22 mouse cellular contexts compared by ENCODE assay signal in genomic region chr17:81102866-81103265, GRCm38 (mm10). TPM values are rescaled to one million over a fixed set of nuclear protein-coding genes. Genes with fewer than 3 reads are reported as not detected.
DNase-seq lines count a peak whose midpoint lies in the region; ATAC-seq lines count a peak whose summit lies in the region.
"Had no signal": no experiment of that assay in that cellular context is flagged by ENCODE, and none has a peak within 500 bp of the region (broad histone marks: within the 10 kb centered on the region; RNA-seq: fewer than 3 reads in every experiment).

No protein-coding gene starts in this region.

- no peak for DNase-seq in frontal cortex, postnatal 10 days (ENCODE audit: low spot score in 2 of 2)
- DNase-seq in layer of hippocampus, adult 9-11 months: peak; percentile 33
- DNase-seq in layer of hippocampus, postnatal 10 days (ENCODE audit: low spot score in 2 of 2): no peak
- peak; percentile 18 to 68 for DNase-seq in left cerebral cortex, postnatal 25 days (ENCODE audit: low spot score in 2 of 2)
- DNase-seq in liver: no peak
- DNase-seq in gastrocnemius, postnatal 4 days (ENCODE audit: low spot score in 2 of 2): no peak
- DNase-seq: adrenal gland, postnatal 10 days; cerebellum, adult 2 months; cerebellum, postnatal 25 days; embryo, embryonic 11 days; gastrocnemius, adult 2 months; heart, postnatal 36 days; kidney, postnatal 4 days; liver, postnatal 0 days; thymus, postnatal 25 days had no signal

- intact Hi-C loops in left cerebral cortex, postnatal 25 days (cut with DNase I): no loop called here

- peak; percentile 93 for ATAC-seq in frontal cortex, adult (ENCODE audit: low TSS enrichment)
- peak; percentile 46 for ATAC-seq in common myeloid progenitor, adult 5-6 weeks (replicated peaks; ENCODE audit: low read depth, poor library complexity, severe bottlenecking)
- ATAC-seq: forebrain, embryonic 14.5 days; hindbrain, embryonic 16.5 days; intestine, embryonic 16.5 days; liver, postnatal 0 days; lung, postnatal 0 days; midbrain, embryonic 16.5 days had no signal

RNA-seq across cellular contexts. Expression of gene Thumpd2, which starts 38.0 kb away (rescaled TPM):
- 1 to 10 TPM; 5.7 to 6.1 TPM for total RNA-seq in layer of hippocampus, postnatal 10 days (2021)
- 15.7 and 20.4 TPM in 2 replicates for total RNA-seq in common myeloid progenitor, adult 5-6 weeks (2017)
- total RNA-seq in left cerebral cortex, postnatal 25 days (2021): 1 to 10 TPM; 6.2 TPM
- 1 to 10 TPM; 5.1 to 6.7 TPM for total RNA-seq in gastrocnemius, postnatal 4 days (2021)

Comparison
In these comparisons a context has a peak if more than half of its experiments do, and no peak if none do; other contexts are left out.
1. DNase-seq: peak in layer of hippocampus, adult 9-11 months (single experiment) and left cerebral cortex, postnatal 25 days (2 of 2); none in frontal cortex, postnatal 10 days (0 of 2), layer of hippocampus, postnatal 10 days (0 of 2), liver (single experiment) and gastrocnemius, postnatal 4 days (0 of 2).